Mouse (Mus musculus): ENCODE measurements at regions not wholly inside any gene's neighbourhood (a gene's known extent, or its start where the extent isn't known, plus 50 kb on each side); places are given as distances from the start of the nearest gene placed in this dataset.

DNA sequence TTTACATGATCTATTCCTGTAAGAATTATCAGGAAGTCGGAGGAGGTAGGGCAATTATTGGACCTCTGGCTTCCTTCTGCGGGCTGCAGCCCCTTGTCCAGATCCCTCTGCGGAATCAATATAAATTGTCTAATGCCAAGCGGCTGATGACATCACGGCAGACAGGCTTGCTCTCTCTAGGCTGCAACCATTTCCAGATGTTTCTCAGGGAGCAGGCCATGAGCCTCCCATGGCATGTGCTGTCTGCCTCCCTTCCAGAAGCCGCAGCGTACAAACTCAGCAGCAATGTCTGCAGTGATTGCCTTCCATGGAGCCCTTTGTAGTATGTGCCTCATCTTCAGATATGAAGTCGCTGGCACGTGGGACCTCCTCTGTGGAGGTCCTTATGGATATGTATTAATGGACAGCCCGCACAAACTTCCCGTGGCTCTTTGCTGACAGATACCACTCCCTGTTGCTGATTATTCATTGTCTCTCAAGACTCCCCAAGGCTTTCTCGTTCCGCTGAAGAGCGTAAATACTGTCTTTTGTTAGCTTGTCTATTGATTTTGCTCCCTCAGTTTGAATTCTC lies 72.4 kb upstream of the Stmnd1 start:
- Histone ChIP-seq H3K27ac (ENCODE audit: insufficient read depth, low read length) (no peak overlapping the region), H3K36me3 (ENCODE audit: control insufficient read depth, insufficient read depth, low read length, poor library complexity, severe bottlenecking) (no peaks in the 10 kb centered on the region)

DNA sequence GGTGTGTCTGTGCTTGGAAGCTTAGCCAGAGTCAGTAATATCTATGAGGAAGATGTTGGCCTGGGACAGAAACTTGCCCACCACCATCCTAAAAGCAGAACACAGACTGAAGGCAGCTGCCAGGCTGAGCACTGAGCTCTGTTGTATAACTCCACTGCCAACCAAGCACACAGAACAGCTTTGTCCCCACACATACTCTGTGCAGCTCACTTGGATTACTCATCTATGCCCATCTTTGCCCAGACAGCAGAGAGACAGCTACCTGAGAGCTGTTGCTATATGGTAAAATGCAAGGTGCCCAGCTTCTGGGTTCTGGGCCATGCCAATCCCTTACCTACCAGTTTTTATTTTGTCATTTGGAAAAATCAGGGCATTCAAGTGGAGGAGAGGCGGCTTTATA lies 80.4 kb upstream of the Stmnd1 start:
- H3K36me3 ChIP-seq (ENCODE audit: control insufficient read depth, insufficient read depth, low read length, poor library complexity, severe bottlenecking): no peaks in the 10 kb centered on the region

More for the DNA sequence above, 72.4 kb upstream of the Stmnd1 start:
- TF ChIP-seq CTCF (IDR thresholded peaks at IDR 0.05; ENCODE audit: low read depth, low read length) (no peak), EP300 (IDR thresholded peaks at IDR 0.05; ENCODE audit: insufficient read depth, low read depth, low read length) (no peak), POLR2A (IDR thresholded peaks at IDR 0.05; ENCODE audit: insufficient read depth, low read length) (no peak)
- Histone ChIP-seq H3K27me3 (ENCODE audit: control insufficient read depth, insufficient read depth, low read length, poor library complexity, severe bottlenecking) (no peaks in the 10 kb centered on the region), H3K9me3 (replicated peaks; ENCODE audit: control insufficient read depth, insufficient read depth, low read length, poor library complexity, severe bottlenecking) (no peaks in the 10 kb centered on the region), H3K4me3 (ENCODE audit: low read depth, low read length) (no peak overlapping the region), H3K4me1 (ENCODE audit: control insufficient read depth, insufficient read depth, low read length) (no peaks in the 10 kb centered on the region), H3K9ac (ENCODE audit: low read depth, poor library complexity, severe bottlenecking) (no peak overlapping the region)

DNA sequence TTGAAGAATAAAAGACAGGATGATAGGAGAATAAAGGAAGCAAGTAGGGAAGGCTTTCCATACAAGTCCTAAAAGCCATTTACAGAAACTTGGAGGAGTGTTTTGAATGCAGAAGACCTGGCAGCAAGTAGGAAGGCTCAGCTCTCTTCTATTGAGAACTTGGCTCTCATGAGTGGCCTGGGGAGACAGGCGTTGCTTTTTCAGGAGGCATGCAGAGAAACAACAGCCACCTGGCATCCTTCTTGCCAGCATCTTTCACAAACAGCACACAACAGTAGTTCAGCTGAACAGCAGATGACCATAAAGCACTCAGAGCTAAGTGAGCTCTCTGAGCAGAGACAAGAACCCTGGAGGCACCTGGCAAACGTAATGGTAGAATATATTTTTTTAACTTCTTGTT lies 83.8 kb upstream of the Stmnd1 start:
- Histone ChIP-seq H3K4me1 (ENCODE audit: control insufficient read depth, insufficient read depth, low read length) (no peaks in the 10 kb centered on the region), H3K27me3 (ENCODE audit: control insufficient read depth, insufficient read depth, low read length, poor library complexity, severe bottlenecking) (no peaks in the 10 kb centered on the region), H3K9me3 (replicated peaks; ENCODE audit: control insufficient read depth, insufficient read depth, low read length, poor library complexity, severe bottlenecking) (no peaks in the 10 kb centered on the region), H3K27ac (ENCODE audit: insufficient read depth, low read length) (no peak overlapping the region), H3K36me3 (ENCODE audit: control insufficient read depth, insufficient read depth, low read length, poor library complexity, severe bottlenecking) (no peaks in the 10 kb centered on the region), H3K4me3 (ENCODE audit: low read depth, low read length) (no peak overlapping the region), H3K9ac (ENCODE audit: low read depth, poor library complexity, severe bottlenecking) (no peak overlapping the region)
- TF ChIP-seq POLR2A (IDR thresholded peaks at IDR 0.05; ENCODE audit: insufficient read depth, low read length): no peak
- no peak for TF ChIP-seq EP300 (IDR thresholded peaks at IDR 0.05; ENCODE audit: insufficient read depth, low read depth, low read length)
- TF ChIP-seq CTCF (IDR thresholded peaks at IDR 0.05; ENCODE audit: low read depth, low read length): no peak

More for the DNA sequence above, 80.4 kb upstream of the Stmnd1 start:
- Histone ChIP-seq H3K27me3 (ENCODE audit: control insufficient read depth, insufficient read depth, low read length, poor library complexity, severe bottlenecking) (no peaks in the 10 kb centered on the region), H3K4me3 (ENCODE audit: low read depth, low read length) (no peak overlapping the region), H3K9ac (ENCODE audit: low read depth, poor library complexity, severe bottlenecking) (no peak overlapping the region), H3K27ac (ENCODE audit: insufficient read depth, low read length) (no peak overlapping the region), H3K9me3 (replicated peaks; ENCODE audit: control insufficient read depth, insufficient read depth, low read length, poor library complexity, severe bottlenecking) (no peaks in the 10 kb centered on the region), H3K4me1 (ENCODE audit: control insufficient read depth, insufficient read depth, low read length) (no peaks in the 10 kb centered on the region)
- TF ChIP-seq EP300 (IDR thresholded peaks at IDR 0.05; ENCODE audit: insufficient read depth, low read depth, low read length) (no peak), CTCF (IDR thresholded peaks at IDR 0.05; ENCODE audit: low read depth, low read length) (no peak), POLR2A (IDR thresholded peaks at IDR 0.05; ENCODE audit: insufficient read depth, low read length) (no peak)

DNA sequence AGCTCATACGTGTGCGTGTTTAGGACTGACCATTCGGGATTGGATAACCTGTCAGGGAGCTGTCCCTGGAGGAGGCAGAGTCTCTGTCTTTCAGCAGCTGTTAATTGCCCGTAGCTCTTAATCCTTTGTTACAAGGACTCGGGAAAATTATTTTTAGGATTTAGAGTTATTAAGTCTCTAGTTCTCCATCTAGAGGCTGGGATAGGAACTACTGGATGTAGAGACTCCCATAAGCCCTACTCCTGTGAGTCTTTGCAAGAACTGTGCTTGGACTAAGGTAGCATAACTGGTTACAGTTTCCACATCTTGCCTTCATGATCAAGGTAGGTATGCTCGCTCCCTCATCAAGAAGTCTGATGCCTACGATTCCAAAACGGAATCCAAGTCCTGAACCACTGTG lies 90.7 kb upstream of the Stmnd1 start:
- H3K27ac ChIP-seq (ENCODE audit: insufficient read depth, low read length): no peak overlapping the region
- no peaks in the 10 kb centered on the region for H3K9me3 ChIP-seq (replicated peaks; ENCODE audit: control insufficient read depth, insufficient read depth, low read length, poor library complexity, severe bottlenecking)
- no peak overlapping the region for H3K4me3 ChIP-seq (ENCODE audit: low read depth, low read length)
- no peak overlapping the region for H3K9ac ChIP-seq (ENCODE audit: low read depth, poor library complexity, severe bottlenecking)
- H3K27me3 ChIP-seq (ENCODE audit: control insufficient read depth, insufficient read depth, low read length, poor library complexity, severe bottlenecking): no peaks in the 10 kb centered on the region
- H3K36me3 ChIP-seq (ENCODE audit: control insufficient read depth, insufficient read depth, low read length, poor library complexity, severe bottlenecking): no peaks in the 10 kb centered on the region
- H3K4me1 ChIP-seq (ENCODE audit: control insufficient read depth, insufficient read depth, low read length): no peaks in the 10 kb centered on the region
- TF ChIP-seq EP300 (IDR thresholded peaks at IDR 0.05; ENCODE audit: insufficient read depth, low read depth, low read length): no peak
- no peak for TF ChIP-seq CTCF (IDR thresholded peaks at IDR 0.05; ENCODE audit: low read depth, low read length)
- TF ChIP-seq POLR2A (IDR thresholded peaks at IDR 0.05; ENCODE audit: insufficient read depth, low read length): no peak

DNA sequence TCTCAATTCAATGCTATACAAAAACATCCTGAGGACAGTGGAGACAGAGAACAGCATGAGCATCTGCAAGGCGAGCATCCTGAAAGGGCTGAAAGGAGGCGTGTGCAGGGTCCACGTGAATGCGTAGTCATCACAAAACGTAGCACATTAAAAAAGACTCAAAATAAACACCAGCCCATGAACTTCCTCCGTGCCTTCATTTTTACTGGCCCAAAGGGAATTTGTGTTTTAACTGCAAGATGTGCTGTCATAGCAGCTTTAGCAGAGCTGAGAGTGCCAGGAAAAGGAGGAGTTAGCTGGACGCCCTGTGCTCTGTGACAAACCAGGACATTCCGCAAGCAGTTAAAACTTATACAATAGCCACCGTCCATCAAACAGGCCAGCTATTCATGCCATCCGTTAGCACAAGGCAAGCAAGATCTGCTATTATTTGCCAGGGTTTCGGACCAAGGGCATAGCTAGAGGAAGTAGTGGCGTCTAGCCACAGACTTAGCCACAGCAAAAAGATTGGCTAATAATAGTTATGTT lies 92.9 kb upstream of the Stmnd1 start:
- H3K27me3 ChIP-seq (ENCODE audit: control insufficient read depth, insufficient read depth, low read length, poor library complexity, severe bottlenecking): no peaks in the 10 kb centered on the region
- no peaks in the 10 kb centered on the region for H3K36me3 ChIP-seq (ENCODE audit: control insufficient read depth, insufficient read depth, low read length, poor library complexity, severe bottlenecking)
- H3K4me3 ChIP-seq (ENCODE audit: low read depth, low read length): no peak overlapping the region
- no peaks in the 10 kb centered on the region for H3K9me3 ChIP-seq (replicated peaks; ENCODE audit: control insufficient read depth, insufficient read depth, low read length, poor library complexity, severe bottlenecking)
- no peak for TF ChIP-seq POLR2A (IDR thresholded peaks at IDR 0.05; ENCODE audit: insufficient read depth, low read length)
- TF ChIP-seq EP300 (IDR thresholded peaks at IDR 0.05; ENCODE audit: insufficient read depth, low read depth, low read length): no peak
- TF ChIP-seq CTCF (IDR thresholded peaks at IDR 0.05; ENCODE audit: low read depth, low read length): no peak
- no peak overlapping the region for H3K9ac ChIP-seq (ENCODE audit: low read depth, poor library complexity, severe bottlenecking)
- H3K27ac ChIP-seq (ENCODE audit: insufficient read depth, low read length): no peak overlapping the region
- H3K4me1 ChIP-seq (ENCODE audit: control insufficient read depth, insufficient read depth, low read length): no peaks in the 10 kb centered on the region

DNA sequence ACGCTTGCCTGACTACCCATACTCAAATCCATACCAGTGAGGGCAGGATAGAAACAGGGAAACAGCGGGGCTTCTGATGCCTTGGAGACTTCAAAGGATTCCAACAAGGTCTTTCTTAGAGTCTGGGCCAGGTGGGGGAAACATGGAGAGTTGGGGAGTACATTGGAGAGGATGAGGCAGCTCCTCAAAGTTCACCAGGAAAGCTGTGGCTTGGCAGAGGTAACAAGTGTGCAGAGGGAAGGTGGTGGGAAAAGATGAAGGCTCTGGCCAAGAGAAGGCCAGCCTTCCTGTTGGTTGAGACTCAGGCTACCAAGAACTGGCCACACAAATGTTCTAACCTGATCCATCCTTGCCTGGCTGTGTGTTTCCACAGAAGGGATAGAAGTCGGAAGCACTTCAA lies 93.6 kb upstream of the Stmnd1 start:
- Histone ChIP-seq H3K4me3 (ENCODE audit: low read depth, low read length) (no peak overlapping the region), H3K36me3 (ENCODE audit: control insufficient read depth, insufficient read depth, low read length, poor library complexity, severe bottlenecking) (no peaks in the 10 kb centered on the region), H3K27me3 (ENCODE audit: control insufficient read depth, insufficient read depth, low read length, poor library complexity, severe bottlenecking) (no peaks in the 10 kb centered on the region), H3K27ac (ENCODE audit: insufficient read depth, low read length) (no peak overlapping the region), H3K4me1 (ENCODE audit: control insufficient read depth, insufficient read depth, low read length) (no peaks in the 10 kb centered on the region), H3K9me3 (replicated peaks; ENCODE audit: control insufficient read depth, insufficient read depth, low read length, poor library complexity, severe bottlenecking) (no peaks in the 10 kb centered on the region), H3K9ac (ENCODE audit: low read depth, poor library complexity, severe bottlenecking) (no peak overlapping the region)
- no peak for TF ChIP-seq EP300 (IDR thresholded peaks at IDR 0.05; ENCODE audit: insufficient read depth, low read depth, low read length)

Measured in ES-Bruce4 (cell line).